Mouse (Mus musculus): ENCODE data around the gene Sipa1l3.
A peak's percentile ranks its signal among the peaks of the same experiment; 100 is the strongest.

DNA sequence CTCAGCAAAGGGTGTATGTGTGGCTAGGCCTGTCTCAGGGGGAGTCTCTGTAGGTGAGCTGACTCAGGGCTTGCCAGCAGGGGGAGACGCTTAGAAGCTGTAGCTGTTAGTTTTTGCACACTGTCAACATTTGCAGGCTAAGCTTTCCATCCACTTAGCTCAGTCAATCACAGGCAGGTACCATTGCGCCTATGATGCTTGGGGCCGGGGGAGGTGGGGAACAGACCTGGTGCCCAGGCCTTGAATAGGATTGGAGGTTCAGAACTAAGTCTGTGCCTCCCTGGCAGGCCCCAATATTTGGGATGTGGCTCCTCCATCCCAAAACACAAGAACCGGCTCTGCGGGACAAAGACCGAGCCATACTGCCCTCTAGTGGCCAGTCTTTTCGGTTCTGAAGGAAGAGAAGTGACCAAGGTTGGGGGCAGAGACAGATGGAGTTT is 217.3 kb downstream of the Sipa1l3 start:
- TF ChIP-seq CTCF (conservative IDR thresholded peaks at IDR 0.05; ENCODE audit: insufficient read depth, insufficient read length, low read depth, low read length) (peak; percentile 77), POLR2A (IDR thresholded peaks at IDR 0.05; ENCODE audit: low read depth, low read length) (no peak)

All from kidney, adult 2 months (tissue).